Mouse (Mus musculus) stomach, postnatal 0 days (tissue): ENCODE results near the gene Nbea.

ENCODE experiments used
- CTCF ChIP-seq: IDR thresholded peaks from 2 replicates; pipeline ENCODE4 v1.5.1; 2016; ENCODE audit warnings: antibody characterized with exemption, low read depth, mild to moderate bottlenecking, moderate library complexity
- EP300 ChIP-seq: optimal IDR thresholded peaks from 2 replicates; pipeline ENCODE3; 2016; ENCODE audit warnings: antibody characterized with exemption

GRCm38 (mm10) chr3:55730142-55730541, 453.4 kb downstream of the Nbea start:
- no peak for TF ChIP-seq CTCF
- TF ChIP-seq EP300, result no peak
